Mouse (Mus musculus): Measurements from ENCODE around the gene Tiprl.

Gene Tiprl

GRCm38 (mm10) chr1:165183400-165183799 is 53.4 kb downstream of the Tiprl start:
- no peak for ATAC-seq (ENCODE audit: insufficient number of reproducible peaks, low FRiP score, low TSS enrichment)

GRCm38 (mm10) chr1:165179321-165179720 is 57.5 kb downstream of the Tiprl start:
- no peak for ATAC-seq (ENCODE audit: insufficient number of reproducible peaks, low FRiP score, low TSS enrichment)

- ATAC-seq (ENCODE audit: insufficient number of reproducible peaks, low FRiP score, low TSS enrichment): no peak
Observed at GRCm38 (mm10) chr1:165178075-165178474, 58.7 kb downstream of the Tiprl start.

- no peak for ATAC-seq (ENCODE audit: insufficient number of reproducible peaks, low FRiP score, low TSS enrichment)
Observed at GRCm38 (mm10) chr1:165174059-165174616, 62.7 kb downstream of the Tiprl start.

- ATAC-seq (ENCODE audit: insufficient number of reproducible peaks, low FRiP score, low TSS enrichment): no peak
Observed at GRCm38 (mm10) chr1:165171277-165171676, 65.5 kb downstream of the Tiprl start.

- no peak for ATAC-seq (ENCODE audit: insufficient number of reproducible peaks, low FRiP score, low TSS enrichment)
Observed at GRCm38 (mm10) chr1:165170157-165170556, 66.6 kb downstream of the Tiprl start.

- ATAC-seq (ENCODE audit: insufficient number of reproducible peaks, low FRiP score, low TSS enrichment): no peak
Observed at GRCm38 (mm10) chr1:165169462-165169861, 67.3 kb downstream of the Tiprl start.

- no peak for ATAC-seq (ENCODE audit: insufficient number of reproducible peaks, low FRiP score, low TSS enrichment)
Observed at GRCm38 (mm10) chr1:165164920-165165319, 71.9 kb downstream of the Tiprl start.

Measured in cerebellum, adult (tissue).